Mouse (Mus musculus): ENCODE results near the gene Cyren.

GRCm38 (mm10) chr6:34899127-34899526 is 21.3 kb upstream of the Cyren start:
- no peak for TF ChIP-seq USF1 (IDR thresholded peaks at IDR 0.05; ENCODE audit: low read depth)
- TF ChIP-seq CTCF (IDR thresholded peaks at IDR 0.05; ENCODE audit: control insufficient read depth, insufficient read depth, insufficient read length): no peak
- TF ChIP-seq MYOG (IDR thresholded peaks at IDR 0.05; ENCODE audit: control insufficient read depth, extremely low read depth, insufficient read length): no peak
- no peak for TF ChIP-seq MYOD1 (IDR thresholded peaks at IDR 0.05; ENCODE audit: control insufficient read depth, insufficient read length, low read depth)
- no peak for TF ChIP-seq MAX (IDR thresholded peaks at IDR 0.05)
- no peak for TF ChIP-seq FOSL1 (IDR thresholded peaks at IDR 0.05; ENCODE audit: insufficient read depth, low read length, poor library complexity, severe bottlenecking)
- TF ChIP-seq CEBPB (IDR thresholded peaks at IDR 0.05; ENCODE audit: low read depth): no peak

Data from C2C12 (cell line).